Comparison of ENCODE assay signal across 28 mouse cellular contexts in the genomic region with DNA sequence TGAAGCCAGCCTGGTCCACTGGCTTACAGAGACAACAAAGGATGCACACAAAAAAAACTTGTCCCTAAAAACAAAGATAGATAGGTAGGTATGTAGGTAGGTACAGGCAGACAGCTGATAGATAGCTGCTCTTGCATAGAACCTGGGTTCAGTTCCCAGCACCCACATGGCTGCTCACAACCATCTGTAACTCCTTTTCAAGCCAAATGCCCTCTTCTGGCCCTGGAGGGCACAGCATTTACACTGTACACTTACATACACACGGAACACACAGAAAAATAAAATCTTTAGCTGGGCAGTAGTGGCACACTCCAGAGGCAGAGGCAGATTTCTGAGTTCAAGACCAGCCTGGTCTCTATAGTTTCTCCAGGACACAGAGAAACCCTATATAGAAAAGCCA. TPM values are rescaled to one million over a fixed set of nuclear protein-coding genes. Genes with fewer than 3 reads are reported as not detected.
A peak's percentile ranks its signal among the peaks of the same experiment; 100 is the strongest.
DNase-seq lines count a peak whose midpoint lies in the region; ATAC-seq and TF ChIP-seq lines count a peak whose summit lies in the region.
"Had no signal": no experiment of that assay in that cellular context is flagged by ENCODE, and none has a peak within 500 bp of the region (broad histone marks: within the 10 kb centered on the region; RNA-seq: fewer than 3 reads in every experiment).

No protein-coding gene starts in this region.

- H3K27me3 ChIP-seq in intestine, postnatal 0 days (replicated peaks; ENCODE audit: control insufficient read depth, insufficient read depth, low read length) = no peaks in the 10 kb centered on the region
- H3K27me3 ChIP-seq in intestine, embryonic 15.5 days (replicated peaks) = no peaks in the 10 kb centered on the region
- no peaks in the 10 kb centered on the region for H3K27me3 ChIP-seq in E14TG2a.4 (ENCODE audit: insufficient read depth, low read length)
- no peaks in the 10 kb centered on the region for H3K27me3 ChIP-seq in forebrain, embryonic 10.5 days (ENCODE audit: poor library complexity, severe bottlenecking)
- H3K27me3 ChIP-seq: embryonic facial prominence, embryonic 12.5 days; embryonic facial prominence, embryonic 15.5 days; forebrain, embryonic 12.5 days; forebrain, embryonic 15.5 days; heart, embryonic 12.5 days; heart, embryonic 15.5 days; hindbrain, embryonic 15.5 days had no signal

- WGBS in intestine, postnatal 0 days = 100% methylated on average over 1 of the region's 1 CpGs
- 100% methylated on average over 1 of the region's 1 CpGs for WGBS in intestine, embryonic 15.5 days
- 95% methylated on average over 1 of the region's 1 CpGs for WGBS in forebrain, embryonic 10.5 days

- no peak overlapping the region for H3K27ac ChIP-seq in intestine, postnatal 0 days (ENCODE audit: low read depth, low read length)
- H3K27ac ChIP-seq in intestine, embryonic 15.5 days = no peak overlapping the region
- no peak overlapping the region for H3K27ac ChIP-seq in forebrain, embryonic 10.5 days
- H3K27ac ChIP-seq: embryonic facial prominence, embryonic 12.5 days; embryonic facial prominence, embryonic 15.5 days; forebrain, embryonic 12.5 days; forebrain, embryonic 15.5 days; heart, embryonic 15.5 days; hindbrain, embryonic 10.5 days; hindbrain, embryonic 15.5 days had no signal

- TF ChIP-seq CTCF in intestine, postnatal 0 days (IDR thresholded peaks at IDR 0.05; ENCODE audit: low read depth) = 0 out of 2 replicates have a peak, but pooled peaks have one; percentile 9
- peak; percentile 10; the same call in 1 of the 2 replicates for TF ChIP-seq CTCF in E14TG2a.4 (conservative IDR thresholded peaks at IDR 0.05; ENCODE audit: low read length)

- DNase-seq in R1 (ENCODE audit: low read depth, low spot score) = peak; percentile 58
- no peak for DNase-seq in lung, postnatal 14 days
- DNase-seq in forebrain, embryonic 10.5 days (ENCODE audit: extremely low spot score, low spot score) = no peak
- DNase-seq: adrenal gland, postnatal 10 days; adrenal gland, postnatal 36 days; cerebellum, adult 2 months; cerebellum, adult 9-11 months; cerebellum, postnatal 25 days; gastrocnemius, postnatal 25 days; heart, adult 18-20 months; heart, postnatal 10 days; heart, postnatal 36 days; kidney, adult 8-10 months had no signal

- no peaks in the 10 kb centered on the region for H3K9me3 ChIP-seq in intestine, postnatal 0 days (ENCODE audit: control insufficient read depth)
- H3K9me3 ChIP-seq in intestine, embryonic 15.5 days = no peaks in the 10 kb centered on the region
- H3K9me3 ChIP-seq in E14TG2a.4 (ENCODE audit: low read length) = no peaks in the 10 kb centered on the region
- H3K9me3 ChIP-seq in forebrain, embryonic 10.5 days = peaks cover 4% of the 10 kb centered on the region; the same call in 1 of the 2 replicates
- H3K9me3 ChIP-seq: embryonic facial prominence, embryonic 12.5 days; embryonic facial prominence, embryonic 15.5 days; forebrain, embryonic 15.5 days; G1E; heart, embryonic 12.5 days; heart, embryonic 15.5 days; hindbrain, embryonic 15.5 days had no signal

- ATAC-seq in intestine, postnatal 0 days = no peak
- no peak for ATAC-seq in intestine, embryonic 15.5 days
- ATAC-seq: CD4-positive, CD25-positive, alpha-beta regulatory T cell, adult 4 months; forebrain, embryonic 15.5 days; intestine, embryonic 16.5 days had no signal

- no peak overlapping the region for H3K9ac ChIP-seq in intestine, postnatal 0 days (ENCODE audit: low read depth, low read length)
- no peak overlapping the region for H3K9ac ChIP-seq in intestine, embryonic 15.5 days
- H3K9ac ChIP-seq: embryonic facial prominence, embryonic 12.5 days; embryonic facial prominence, embryonic 15.5 days; forebrain, embryonic 12.5 days; forebrain, embryonic 15.5 days; heart, embryonic 12.5 days; heart, embryonic 15.5 days; hindbrain, embryonic 15.5 days had no signal

- H3K4me2 ChIP-seq in intestine, postnatal 0 days (replicated peaks; ENCODE audit: low read depth) = no peak overlapping the region
- no peak overlapping the region for H3K4me2 ChIP-seq in intestine, embryonic 15.5 days (replicated peaks)
- H3K4me2 ChIP-seq: embryonic facial prominence, embryonic 12.5 days; embryonic facial prominence, embryonic 15.5 days; forebrain, embryonic 12.5 days; forebrain, embryonic 15.5 days; heart, embryonic 12.5 days; heart, embryonic 15.5 days; hindbrain, embryonic 15.5 days had no signal

- H3K4me1 ChIP-seq in intestine, postnatal 0 days (replicated peaks; ENCODE audit: control insufficient read depth, insufficient read depth, low read length) = 0 out of 2 replicates have a peak, but pooled peaks cover 14% of the 10 kb centered on the region
- H3K4me1 ChIP-seq in intestine, embryonic 15.5 days (replicated peaks) = peaks cover 15% of the 10 kb centered on the region
- peaks cover 29% of the 10 kb centered on the region for H3K4me1 ChIP-seq in E14TG2a.4 (replicated peaks; ENCODE audit: low read depth, low read length)
- peaks cover 29% of the 10 kb centered on the region for H3K4me1 ChIP-seq in forebrain, embryonic 10.5 days

- H3K36me3 ChIP-seq in intestine, postnatal 0 days (ENCODE audit: control insufficient read depth, insufficient read depth) = peaks cover 36% of the 10 kb centered on the region
- H3K36me3 ChIP-seq in intestine, embryonic 15.5 days = peaks cover 24% of the 10 kb centered on the region
- H3K36me3 ChIP-seq in E14TG2a.4 (ENCODE audit: insufficient read depth, low read length) = peaks cover 58% of the 10 kb centered on the region
- peaks cover 78% of the 10 kb centered on the region for H3K36me3 ChIP-seq in forebrain, embryonic 10.5 days (replicated peaks)

- H3K4me3 ChIP-seq in intestine, postnatal 0 days (ENCODE audit: low read depth, low read length) = no peak overlapping the region
- H3K4me3 ChIP-seq in intestine, embryonic 15.5 days (replicated peaks) = no peak overlapping the region
- H3K4me3 ChIP-seq in E14TG2a.4 (replicated peaks; ENCODE audit: low read length) = no peak overlapping the region
- H3K4me3 ChIP-seq in forebrain, embryonic 10.5 days = no peak overlapping the region
- H3K4me3 ChIP-seq: embryonic facial prominence, embryonic 12.5 days; embryonic facial prominence, embryonic 15.5 days; forebrain, embryonic 12.5 days; forebrain, embryonic 15.5 days; heart, embryonic 12.5 days; heart, embryonic 15.5 days; hindbrain, embryonic 10.5 days; hindbrain, embryonic 15.5 days had no signal

RNA-seq across cellular contexts. Expression of gene Arhgdia, which starts 2.5 kb away (rescaled TPM):
- polyA plus RNA-seq in intestine, postnatal 0 days (2015; fragmentation: Nextera tagmentation; extraction: Ambion mirVana) = 474 and 493 TPM in 2 replicates
- 559 and 611 TPM in 2 replicates for polyA plus RNA-seq in intestine, embryonic 15.5 days (2015; fragmentation: Nextera tagmentation; extraction: Ambion mirVana)
- 744 and 753 TPM in 2 replicates for polyA plus RNA-seq in forebrain, embryonic 10.5 days (2016; fragmentation: Nextera tagmentation; extraction: Ambion mirVana)

RNA-seq across cellular contexts. Expression of gene P4hb, which starts 10.9 kb away (rescaled TPM):
- 2,516 and 2,539 TPM in 2 replicates for polyA plus RNA-seq in intestine, postnatal 0 days (2015; fragmentation: Nextera tagmentation; extraction: Ambion mirVana)
- polyA plus RNA-seq in intestine, embryonic 15.5 days (2015; fragmentation: Nextera tagmentation; extraction: Ambion mirVana) = 992 and 1,107 TPM in 2 replicates
- polyA plus RNA-seq in forebrain, embryonic 10.5 days (2016; fragmentation: Nextera tagmentation; extraction: Ambion mirVana) = 485 and 533 TPM in 2 replicates

RNA-seq across cellular contexts. Expression of gene Alyref, which starts 14.2 kb away (rescaled TPM):
- polyA plus RNA-seq in intestine, postnatal 0 days (2015; fragmentation: Nextera tagmentation; extraction: Ambion mirVana) = 209 and 226 TPM in 2 replicates
- polyA plus RNA-seq in intestine, embryonic 15.5 days (2015; fragmentation: Nextera tagmentation; extraction: Ambion mirVana) = 406 and 459 TPM in 2 replicates
- 618 and 646 TPM in 2 replicates for polyA plus RNA-seq in forebrain, embryonic 10.5 days (2016; fragmentation: Nextera tagmentation; extraction: Ambion mirVana)

RNA-seq across cellular contexts. Expression of gene Anapc11, which starts 14.3 kb away (rescaled TPM):
- polyA plus RNA-seq in intestine, postnatal 0 days (2015; fragmentation: Nextera tagmentation; extraction: Ambion mirVana) = 107 and 108 TPM in 2 replicates
- 178 and 194 TPM in 2 replicates for polyA plus RNA-seq in intestine, embryonic 15.5 days (2015; fragmentation: Nextera tagmentation; extraction: Ambion mirVana)
- polyA plus RNA-seq in forebrain, embryonic 10.5 days (2016; fragmentation: Nextera tagmentation; extraction: Ambion mirVana) = 218 and 228 TPM in 2 replicates

RNA-seq across cellular contexts. Expression of gene Npb, which starts 24.3 kb away (rescaled TPM):
- 3.4 and 3.5 TPM in 2 replicates for polyA plus RNA-seq in intestine, postnatal 0 days (2015; fragmentation: Nextera tagmentation; extraction: Ambion mirVana)
- 2.7 and 3.6 TPM in 2 replicates for polyA plus RNA-seq in intestine, embryonic 15.5 days (2015; fragmentation: Nextera tagmentation; extraction: Ambion mirVana)
- polyA plus RNA-seq in forebrain, embryonic 10.5 days (2016; fragmentation: Nextera tagmentation; extraction: Ambion mirVana) = 0.44 TPM in 1 of 2 replicates, not detected in the other
- polyA plus RNA-seq: C2C12; CD4-positive, CD25-positive, alpha-beta regulatory T cell, adult 4 months had no signal
